Mouse (Mus musculus): ENCODE data around the gene Jag2.

GRCm38 (mm10) chr12:112917486-112917885 is 12.1 kb downstream of the Jag2 start:
- TF ChIP-seq POLR2A (IDR thresholded peaks at IDR 0.05; ENCODE audit: insufficient read length, low read depth) (no peak), REST (IDR thresholded peaks at IDR 0.05; ENCODE audit: insufficient read depth, insufficient read length) (no peak)
